Mouse (Mus musculus) MEL (cell line): ENCODE measurements around the gene Socs7.

Experiments used
- CTCF ChIP-seq, 3 experiments: IDR thresholded peaks in 2 of 3; conservative IDR thresholded peaks in 1 of 3; 2 replicates each; pipeline ENCODE4 v1.5.1; 2011 to 2012; ENCODE audit warnings: low read length in 3 of 3, low read depth in 2 of 3, mild to moderate bottlenecking in 2 of 3, improper control_type of control experiment in 1 of 3, inconsistent platforms in 1 of 3, mixed read lengths in 1 of 3, moderate library complexity in 1 of 3; ENCODE audit not compliant: control insufficient read depth in 1 of 3, insufficient read depth in 1 of 3, poor library complexity in 1 of 3, severe bottlenecking in 1 of 3
- ETS1 ChIP-seq: IDR thresholded peaks from 2 replicates; pipeline ENCODE4 v1.6.1; 2012; ENCODE audit warnings: low read depth, mild to moderate bottlenecking, inconsistent platforms, low read length, improper control_type of control experiment, moderate library complexity
- GABPA ChIP-seq: IDR thresholded peaks from 2 replicates; pipeline ENCODE4 v1.6.1; 2012; ENCODE audit warnings: low read depth, mild to moderate bottlenecking, inconsistent platforms, low read length, improper control_type of control experiment, moderate library complexity
- GATA1 ChIP-seq: IDR thresholded peaks from 2 replicates; pipeline ENCODE4 v1.6.1; 2011; ENCODE audit warnings: low read depth, low read length, improper control_type of control experiment
- MAX ChIP-seq: IDR thresholded peaks from 2 replicates; pipeline ENCODE4 v1.6.1; 2011; ENCODE audit warnings: low read length, improper control_type of control experiment
- POLR2A ChIP-seq, 2 experiments: IDR thresholded peaks; 2 replicates each; pipeline ENCODE4 v1.6.1; 2011 to 2012; ENCODE audit warnings: low read length in 2 of 2, mild to moderate bottlenecking in 2 of 2, control low read depth in 1 of 2, improper control_type of control experiment in 1 of 2, low read depth in 1 of 2, moderate library complexity in 1 of 2; ENCODE audit not compliant: control insufficient read depth in 1 of 2, insufficient read depth in 1 of 2, poor library complexity in 1 of 2
- POLR2AphosphoS2 ChIP-seq: IDR thresholded peaks from 2 replicates; pipeline ENCODE4 v1.6.1; 2011; ENCODE audit warnings: low read length, improper control_type of control experiment
- TBP ChIP-seq: IDR thresholded peaks from 2 replicates; pipeline ENCODE4 v1.8.0; 2011; ENCODE audit warnings: low read depth, low read length, improper control_type of control experiment
- TCF12 ChIP-seq: IDR thresholded peaks from 2 replicates; pipeline ENCODE4 v1.6.1; 2014; ENCODE audit warnings: low read depth, mild to moderate bottlenecking, inconsistent platforms, low read length, improper control_type of control experiment, moderate library complexity
- UBTF ChIP-seq: IDR thresholded peaks from 2 replicates; pipeline ENCODE4 v1.6.1; 2012; ENCODE audit warnings: low read depth, mild to moderate bottlenecking, inconsistent platforms, low read length, improper control_type of control experiment, moderate library complexity, borderline replicate concordance; ENCODE audit not compliant: insufficient read depth

DNA sequence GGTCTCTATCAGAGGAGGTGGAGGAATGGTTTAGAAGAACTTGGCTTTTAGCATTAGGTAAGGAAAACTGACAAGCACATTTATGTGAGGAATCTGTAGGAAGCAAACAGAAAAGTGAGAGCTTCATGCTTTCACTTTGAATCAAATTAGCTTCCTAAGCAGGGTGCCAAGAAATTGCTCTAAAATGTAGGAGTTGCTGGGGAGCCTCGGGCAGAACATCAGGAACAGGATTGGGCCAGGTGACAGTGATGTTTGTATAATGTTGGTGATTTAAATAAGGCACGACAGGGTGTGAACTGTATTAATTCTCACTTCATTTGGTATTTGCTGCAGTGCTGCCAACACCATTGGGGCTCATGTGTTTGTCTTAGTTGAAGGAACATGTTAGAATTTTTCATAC lies 21.4 kb downstream of the Socs7 start:
- TF ChIP-seq ETS1 (no peak), GATA1 (no peak), POLR2A (IDR thresholded peaks at IDR 0.05; ENCODE audit: control insufficient read depth in 1 of 2, insufficient read depth in 1 of 2, low read depth in 1 of 2, low read length in 2 of 2, poor library complexity in 1 of 2) (no peak), TBP (no peak), TCF12 (no peak), MAX (no peak), UBTF (no peak), POLR2AphosphoS2 (no peak), CTCF (IDR thresholded peaks at IDR 0.05 in 2 of 3, conservative IDR thresholded peaks at IDR 0.05 in 1 of 3; ENCODE audit: control insufficient read depth in 1 of 3, insufficient read depth in 1 of 3, low read depth in 2 of 3, low read length in 3 of 3, poor library complexity in 1 of 3, severe bottlenecking in 1 of 3) (no peak), GABPA (no peak)
